ENCODE assay signal across 8 mouse cellular contexts in genomic region chr16:62974926-62975325, GRCm38 (mm10).
A peak's percentile ranks its signal among the peaks of the same experiment; 100 is the strongest.
DNase-seq lines count a peak whose midpoint lies in the region; ATAC-seq lines count a peak whose summit lies in the region.

No protein-coding gene starts in this region.

- no peaks in the 10 kb centered on the region for H3K4me1 ChIP-seq in neural tube, embryonic 11.5 days (ENCODE audit: control insufficient read depth, insufficient read depth, low read length)

- no peak overlapping the region for H3K9ac ChIP-seq in neural tube, embryonic 11.5 days (ENCODE audit: low read length)

- no peaks in the 10 kb centered on the region for H3K36me3 ChIP-seq in neural tube, embryonic 11.5 days (ENCODE audit: control insufficient read depth, insufficient read depth, low read length)

- intact Hi-C loops in heart, postnatal 10 days (cut with DNase I), result no loop called here

- WGBS in neural tube, embryonic 11.5 days, result 94% methylated on average over 1 of the region's 1 CpGs

- H3K4me2 ChIP-seq in neural tube, embryonic 11.5 days (ENCODE audit: low read depth), result no peak overlapping the region

- H3K9me3 ChIP-seq in neural tube, embryonic 11.5 days (ENCODE audit: control insufficient read depth, low read length), result no peaks in the 10 kb centered on the region

- H3K27me3 ChIP-seq in neural tube, embryonic 11.5 days (ENCODE audit: control insufficient read depth, insufficient read depth, low read length), result no peaks in the 10 kb centered on the region

- ATAC-seq in neural tube, embryonic 11.5 days (ENCODE audit: insufficient read depth, low FRiP score, low TSS enrichment), result no peak
- ATAC-seq in activated CD4-positive, CD25-positive, alpha-beta regulatory T cell, adult 4 months, result no peak

- H3K27ac ChIP-seq in neural tube, embryonic 11.5 days (ENCODE audit: low read depth, low read length), result no peak overlapping the region

- H3K4me3 ChIP-seq in neural tube, embryonic 11.5 days (ENCODE audit: low read depth, low read length), result no peak overlapping the region

- peak; percentile 4 to 11 for DNase-seq in heart, postnatal 10 days
- no peak for DNase-seq in heart, adult 8-10 months (ENCODE audit: low spot score)
- DNase-seq in neural tube, embryonic 11.5 days (ENCODE audit: low spot score), result peak; percentile 56
- no peak for DNase-seq in neural tube, embryonic 10.5 days (ENCODE audit: extremely low spot score, low spot score)
- DNase-seq in cerebellum, adult 9-10 months, result peak; percentile 55
- DNase-seq in retina, postnatal 1 day, result peak; percentile 45
- no peak for DNase-seq in thymus, postnatal 25 days

Comparison
In these comparisons a context has a peak if more than half of its experiments do, and no peak if none do; other contexts are left out.
1. DNase-seq: peak in heart, postnatal 10 days (2 of 2), neural tube, embryonic 11.5 days (single experiment), cerebellum, adult 9-10 months (single experiment) and retina, postnatal 1 day (single experiment); none in heart, adult 8-10 months (single experiment), neural tube, embryonic 10.5 days (single experiment) and thymus, postnatal 25 days (single experiment).